Mouse (Mus musculus) heart, postnatal 36 days (tissue): Measurements from ENCODE around the gene Itpkc. TPM values are rescaled to one million over a fixed set of nuclear protein-coding genes. Genes with fewer than 3 reads are reported as not detected.

ENCODE experiments used
- DNase-seq, 2 experiments: peaks; one replicate each; pipeline ENCODE4 v3.0.0; 2021 to 2022
- intact Hi-C: fragments of 180-260 bp; cut with DNase I; formaldehyde crosslinking; loops from one replicate; pipeline ENCODE4 v1.15.1; 2025
- microRNA-seq, 2 experiments: library from miRNA; unstranded; fragments of <30 nt; microRNA quantifications; one replicate each; pipeline ENCODE4 v1.2.0; 2021; ENCODE audit warnings: borderline number of aligned reads in 2 of 2
- total RNA-seq, 2 experiments: library from RNA; stranded (reverse); gene quantifications; 2 replicates each; pipeline ENCODE4 v1.2.3; 2021

The Itpkc gene
- total RNA-seq, 2 experiments from 2014 or later, result 5.1 to 5.6 TPM

- intact Hi-C loops, result loop anchor here (2.0 to 10.0 kb wide), 2 partner anchors 27 to 317 kb away; partner anchors contain the start of genes BC024978 and Sertad1
Measured at GRCm38 (mm10) chr7:27167475-27168094, 60.9 kb downstream of the Itpkc start.

GRCm38 (mm10) chr7:27166614-27167474 is 61.6 kb downstream of the Itpkc start, which contains the start of gene Egln2:
Gene Egln2, minus strand, starts transcription at chr7:27166802.
- intact Hi-C loops, result loop anchor here (2.0 to 10.0 kb wide), 2 partner anchors 28 to 318 kb away; partner anchors contain the start of genes BC024978 and Sertad1
- DNase-seq, result peak; percentile 95 to 97

More at GRCm38 (mm10) chr7:27167475-27168094, 60.9 kb downstream of the Itpkc start:
- DNase-seq, result no peak

GRCm38 (mm10) chr7:27166229-27166613 is 62.2 kb downstream of the Itpkc start:
- DNase-seq, result peak; percentile 87 to 93
- intact Hi-C loops, result loop anchor here (2.0 to 10.0 kb wide), 2 partner anchors 29 to 319 kb away; partner anchors contain the start of genes BC024978 and Sertad1

- no peak for DNase-seq
- intact Hi-C loops, result loop anchor here (2.0 to 10.0 kb wide), 2 partner anchors 29 to 319 kb away; partner anchors contain the start of genes BC024978 and Sertad1
Measured at GRCm38 (mm10) chr7:27165696-27166095, 62.8 kb downstream of the Itpkc start.

GRCm38 (mm10) chr7:27165007-27165655 is 63.3 kb downstream of the Itpkc start:
- intact Hi-C loops, result loop anchor here (10.0 kb wide), 1 partner anchor 320 kb away; the partner anchor contains the start of gene Sertad1

GRCm38 (mm10) chr7:27164112-27164947 is 64.1 kb downstream of the Itpkc start:
- no peak for DNase-seq
- intact Hi-C loops, result loop anchor here (10.0 kb wide), 1 partner anchor 320 kb away; the partner anchor contains the start of gene Sertad1

More at GRCm38 (mm10) chr7:27165007-27165655, 63.3 kb downstream of the Itpkc start:
- DNase-seq, result no peak

- intact Hi-C loops, result loop anchor here (2.0 to 10.0 kb wide), 2 partner anchors 15 to 321 kb away; partner anchors contain the start of genes Rab4b and Sertad1
- no peak for DNase-seq
Measured at GRCm38 (mm10) chr7:27163450-27163805, 65.0 kb downstream of the Itpkc start.

- intact Hi-C loops, result loop anchor here (2.0 to 10.0 kb wide), 2 partner anchors 16 to 322 kb away; partner anchors contain the start of genes Rab4b and Sertad1
- no peak for DNase-seq
Measured at GRCm38 (mm10) chr7:27162780-27163449, 65.5 kb downstream of the Itpkc start.

GRCm38 (mm10) chr7:27161744-27162143 is 66.7 kb downstream of the Itpkc start:
- intact Hi-C loops, result loop anchor here (2.0 to 10.0 kb wide), 2 partner anchors 17 to 323 kb away; partner anchors contain the start of genes Rab4b and Sertad1
- DNase-seq, result no peak

- intact Hi-C loops, result loop anchor here (10.0 kb wide), 1 partner anchor 324 kb away; the partner anchor contains the start of gene Sertad1
- no peak for DNase-seq
Measured at GRCm38 (mm10) chr7:27160921-27161320, 67.5 kb downstream of the Itpkc start.

GRCm38 (mm10) chr7:27159882-27160281 is 68.6 kb downstream of the Itpkc start:
- peak; percentile 85 to 87 for DNase-seq
- intact Hi-C loops, result loop anchor here (2.0 to 10.0 kb wide), 3 partner anchors 35 to 325 kb away; partner anchors contain the start of genes BC024978 and Sertad1

GRCm38 (mm10) chr7:27159256-27159655 is 69.2 kb downstream of the Itpkc start:
- no peak for DNase-seq
- intact Hi-C loops, result loop anchor here (2.0 to 5.0 kb wide), 2 partner anchors 36 to 118 kb away; partner anchors contain the start of gene BC024978

GRCm38 (mm10) chr7:27158171-27158570 is 70.3 kb downstream of the Itpkc start:
- no peak for DNase-seq
- intact Hi-C loops, result loop anchor here (2.0 to 5.0 kb wide), 2 partner anchors 37 to 119 kb away; partner anchors contain the start of gene BC024978

Small RNA genes within 50 kb of the gene (microRNA-seq; reads per million reads assigned to microRNA genes)
- gene Mir1191 (0 to 0.72 reads per million in 2 experiments), gene Mir3101 (0 reads per million in 2 experiments)

Other genes starting within 250 kb of the Itpkc start
- gene Cyp2a12, start 199.6 kb downstream of the Itpkc start, total RNA-seq, result not detected
- gene Cyp2f2, start 108.8 kb downstream of the Itpkc start, total RNA-seq, result under 1 TPM; 0.22 to 0.43 TPM
- gene Cyp2t4, start 74.9 kb downstream of the Itpkc start, total RNA-seq, result not detected
- 10 to 100 TPM; 59.3 to 61.7 TPM for gene Egln2, start 61.9 kb downstream of the Itpkc start, total RNA-seq
- 10 to 100 TPM; 14.5 to 15.7 TPM for gene Rab4b, start 49.8 kb downstream of the Itpkc start, total RNA-seq
- gene Gm21983, start 47.6 kb downstream of the Itpkc start, total RNA-seq, result not detected
- not detected for gene Mia, start 47.5 kb downstream of the Itpkc start, total RNA-seq
- 10 to 100 TPM; 16.3 to 16.6 TPM for gene BC024978, start 32.9 kb downstream of the Itpkc start, total RNA-seq
- 10 to 100 TPM; 35.4 to 41.9 TPM for gene Snrpa, start 32.4 kb downstream of the Itpkc start, total RNA-seq
- 10 to 100 TPM in 1 of 2 experiments, 1 to 10 TPM in 1; 8.8 to 11.2 TPM for gene Coq8b, start 4.4 kb upstream of the Itpkc start, total RNA-seq
- gene Numbl, start 29.8 kb upstream of the Itpkc start, total RNA-seq, result 1 to 10 TPM; 5.7 to 6.1 TPM
- gene Ltbp4, start 109.0 kb upstream of the Itpkc start, total RNA-seq, result 100 to 1,000 TPM; 207 to 236 TPM
- gene Shkbp1, start 127.4 kb upstream of the Itpkc start, total RNA-seq, result 1 to 10 TPM; 6.5 to 7.5 TPM
- not detected for gene Gm20479, start 128.8 kb upstream of the Itpkc start, total RNA-seq
- under 1 TPM; 0.22 to 0.41 TPM for gene Sptbn4, start 219.0 kb upstream of the Itpkc start, total RNA-seq
- gene Blvrb, start 219.3 kb upstream of the Itpkc start, total RNA-seq, result 10 to 100 TPM; 29.9 to 31.8 TPM
- 1 to 10 TPM; 8.3 to 8.4 TPM for gene Sertad3, start 245.1 kb upstream of the Itpkc start, total RNA-seq